Mouse (Mus musculus) heart, adult 9 months (tissue): Measurements from ENCODE around the gene Gmppb.

Experiments used
- DNase-seq, 2 experiments: peaks; one replicate each; pipeline ENCODE4 v3.0.0; 2022; ENCODE audit warnings: low spot score in 2 of 2

Gmppb gene

GRCm38 (mm10) chr9:108073141-108073930 is 24.3 kb downstream of the Gmppb start:
- DNase-seq, result peak in 1 of 2 experiments; percentile 44

- no peak for DNase-seq
Observed at GRCm38 (mm10) chr9:108080168-108080567, 31.1 kb downstream of the Gmppb start, which contains the start of gene Mst1. Gene Mst1, plus strand, starts transcription at chr9:108080436.

GRCm38 (mm10) chr9:108082549-108082948 is 33.5 kb downstream of the Gmppb start:
- no peak for DNase-seq

DNA sequence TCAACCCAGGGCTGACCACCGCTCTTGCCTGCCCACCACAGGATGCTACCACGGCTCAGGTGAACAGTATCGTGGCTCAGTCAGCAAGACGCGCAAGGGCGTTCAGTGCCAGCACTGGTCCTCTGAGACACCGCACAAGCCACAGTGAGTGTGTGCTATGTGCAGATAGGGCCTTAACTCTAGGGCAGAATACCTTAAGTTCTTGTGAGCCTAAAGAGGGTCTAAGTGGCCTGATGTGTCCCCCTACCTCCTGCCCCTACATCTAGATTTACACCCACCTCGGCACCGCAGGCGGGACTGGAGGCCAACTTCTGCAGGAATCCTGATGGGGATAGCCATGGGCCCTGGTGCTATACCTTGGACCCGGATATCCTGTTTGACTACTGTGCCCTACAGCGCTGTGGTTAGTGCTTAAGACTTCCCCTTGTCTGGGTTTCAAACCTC is 34.0 kb downstream of the Gmppb start, which contains the start of gene Rnf123:
Rnf123 (minus strand) TSS at position 359 of the 444 bp plus-strand sequence.
- no peak for DNase-seq

GRCm38 (mm10) chr9:108083561-108083960 is 34.5 kb downstream of the Gmppb start:
- no peak for DNase-seq

- DNase-seq, result no peak
Observed at GRCm38 (mm10) chr9:108085261-108085660, 36.2 kb downstream of the Gmppb start.

GRCm38 (mm10) chr9:108090611-108091120 is 41.6 kb downstream of the Gmppb start:
- no peak for DNase-seq

GRCm38 (mm10) chr9:108093586-108093985 is 44.5 kb downstream of the Gmppb start:
- DNase-seq, result no peak

- DNase-seq, result peak; percentile 95 to 96
Observed at GRCm38 (mm10) chr9:108094184-108094941, 45.3 kb downstream of the Gmppb start, which contains the start of gene Apeh. Gene Apeh, minus strand, starts transcription at chr9:108094606.

DNA sequence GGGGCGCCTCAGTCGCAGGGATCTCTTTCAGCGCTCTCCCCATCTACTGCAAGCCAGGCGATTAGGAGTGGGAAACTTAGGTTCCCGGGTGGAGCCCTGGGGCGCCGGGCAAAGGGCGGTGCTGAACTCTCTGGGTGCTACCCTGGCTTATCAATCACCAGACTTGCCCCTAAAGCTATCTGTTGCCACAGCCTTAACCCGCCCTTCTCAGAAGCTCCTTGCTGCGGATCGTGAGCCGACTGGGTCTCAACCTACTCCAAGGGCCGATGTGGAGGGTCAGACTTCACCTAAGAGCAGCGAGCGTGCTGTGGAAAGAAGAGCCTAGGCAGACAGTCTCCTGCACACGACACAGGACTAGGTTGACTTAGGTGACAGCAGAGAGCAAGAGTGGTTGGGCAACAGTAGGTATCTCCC is 46.0 kb downstream of the Gmppb start:
- DNase-seq, result no peak

GRCm38 (mm10) chr9:108095518-108095917 is 46.5 kb downstream of the Gmppb start:
- DNase-seq, result peak in 1 of 2 experiments; percentile 58

- DNase-seq, result no peak
Observed at GRCm38 (mm10) chr9:108095949-108096712, 47.1 kb downstream of the Gmppb start.

GRCm38 (mm10) chr9:108099619-108100018 is 50.6 kb downstream of the Gmppb start:
- no peak for DNase-seq
